Mouse (Mus musculus) heart, postnatal 4 days (tissue): ENCODE data around the gene Sestd1. TPM values are rescaled to one million over a fixed set of nuclear protein-coding genes. Genes with fewer than 3 reads are reported as not detected.

Source experiments
- DNase-seq: peaks from one replicate; pipeline ENCODE4 v3.0.0; 2021
- total RNA-seq, 2 experiments: library from RNA; stranded (reverse); gene quantifications; 2 replicates each; pipeline ENCODE4 v1.2.3; 2021

The Sestd1 gene
- 10 to 100 TPM; 31.4 to 33.3 TPM for total RNA-seq

DNA sequence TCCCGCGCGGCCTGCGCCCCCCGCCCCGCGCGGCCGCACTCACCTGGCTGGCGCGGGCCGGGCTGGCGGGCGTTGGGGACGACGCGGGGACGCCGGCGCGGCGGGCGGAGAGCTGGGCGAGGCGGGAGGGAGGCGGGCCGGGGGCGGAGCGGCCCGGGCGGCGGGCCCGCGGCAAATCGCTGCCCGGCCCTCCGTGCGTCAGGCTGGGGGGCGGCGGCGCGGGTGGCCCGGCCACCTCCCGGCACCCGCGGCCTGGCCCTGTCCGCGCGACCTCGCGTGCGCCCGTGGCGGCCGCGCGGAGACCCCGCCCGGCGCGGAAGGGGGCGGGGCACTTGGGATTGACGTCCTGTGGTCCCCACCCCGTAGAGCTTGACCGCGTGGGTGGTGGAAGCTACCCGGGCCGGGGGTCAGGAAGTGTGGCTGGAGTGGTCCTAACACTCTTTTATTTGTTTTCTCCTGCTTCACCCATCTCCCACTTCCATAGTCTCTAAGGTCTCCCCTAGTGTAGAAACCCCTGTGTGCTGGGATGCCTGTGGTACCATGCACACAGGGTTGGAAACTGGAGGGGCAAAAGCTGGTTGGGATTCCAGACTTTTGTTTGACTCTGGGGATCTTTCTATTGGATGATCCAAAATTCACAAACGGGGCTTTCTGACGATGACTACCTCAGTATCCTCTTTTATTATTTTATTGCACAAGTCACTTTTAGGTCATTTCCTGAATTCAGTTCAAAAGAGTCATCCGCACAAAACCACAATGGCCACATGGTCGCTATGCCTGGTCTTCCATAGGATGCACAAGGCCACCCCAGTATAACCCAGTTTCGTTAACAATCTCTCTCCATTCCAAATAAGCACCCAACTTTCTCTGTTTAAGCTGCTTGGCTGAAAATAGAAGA lies at the start of gene Sestd1:
Gene Sestd1 (minus strand): TSS at position 81 of the 898 bp plus-strand sequence.
- DNase-seq = peak; percentile 80

GRCm38 (mm10) chr2:77327246-77327645 lies 46.9 kb upstream of the Sestd1 start:
- no peak for DNase-seq

GRCm38 (mm10) chr2:77323739-77324138 lies 43.3 kb upstream of the Sestd1 start:
- DNase-seq = no peak

DNA sequence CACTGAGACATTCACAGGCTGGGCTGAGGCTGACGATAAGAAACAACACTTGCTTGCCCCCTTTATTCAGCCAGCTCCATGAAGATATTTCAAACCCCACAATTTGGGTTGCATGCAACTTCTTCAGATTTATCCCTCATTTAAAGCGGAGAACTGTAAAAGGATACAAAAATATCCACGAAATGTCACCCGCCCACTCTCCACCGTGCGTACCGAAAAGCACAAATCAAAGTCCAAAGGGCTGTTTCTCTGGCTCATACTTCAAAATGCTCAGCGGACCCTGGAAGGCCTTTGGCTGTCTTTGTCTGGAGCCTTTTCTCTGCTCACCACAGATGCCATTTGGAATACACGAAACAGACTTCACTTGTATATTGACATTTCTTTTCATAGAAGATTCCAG lies 42.8 kb upstream of the Sestd1 start:
- no peak for DNase-seq

- no peak for DNase-seq
Observed at GRCm38 (mm10) chr2:77319196-77319595, 38.8 kb upstream of the Sestd1 start.

DNA sequence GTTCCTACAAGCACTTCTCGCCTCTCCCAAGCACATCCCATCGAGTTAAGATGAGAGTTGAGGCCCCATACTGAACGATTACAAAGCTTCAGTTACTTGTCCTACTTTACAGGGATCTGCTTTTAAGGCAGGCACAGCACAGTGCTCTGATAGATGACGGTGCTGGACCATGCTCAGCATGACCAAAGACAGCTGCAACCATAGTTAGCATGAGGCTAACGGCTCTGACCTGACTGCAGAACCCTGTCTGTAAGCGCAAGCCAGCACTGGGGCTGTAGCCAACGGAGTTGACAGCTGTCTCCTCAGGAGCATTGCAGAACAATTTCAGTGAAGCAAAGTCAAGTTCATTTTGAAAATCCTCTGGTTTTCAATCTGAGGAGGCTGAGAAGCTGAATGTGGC lies 36.6 kb upstream of the Sestd1 start:
- peak; percentile 71 for DNase-seq

DNA sequence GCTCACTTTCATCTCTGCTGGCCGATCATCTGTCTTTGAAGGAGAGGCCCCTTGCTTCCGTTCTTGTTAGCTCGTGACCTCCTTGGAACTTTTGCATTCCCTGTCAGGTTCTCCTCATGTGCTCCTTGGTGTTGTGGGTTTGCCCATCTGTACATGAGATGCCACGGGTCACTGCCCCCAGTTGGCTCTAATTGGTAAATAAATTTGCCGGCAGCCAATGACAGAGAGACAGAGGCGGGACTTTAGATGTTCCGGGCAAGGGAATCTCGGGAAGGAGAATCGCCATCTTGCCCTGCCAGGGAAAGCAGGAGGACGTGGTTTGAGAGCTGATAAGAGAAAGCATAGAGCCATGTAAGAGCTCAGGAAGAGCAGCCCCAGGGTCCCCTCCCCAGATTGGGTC lies 33.5 kb upstream of the Sestd1 start:
- no peak for DNase-seq

- DNase-seq = peak; percentile 28
Observed at GRCm38 (mm10) chr2:77312616-77313015, 32.2 kb upstream of the Sestd1 start.

DNA sequence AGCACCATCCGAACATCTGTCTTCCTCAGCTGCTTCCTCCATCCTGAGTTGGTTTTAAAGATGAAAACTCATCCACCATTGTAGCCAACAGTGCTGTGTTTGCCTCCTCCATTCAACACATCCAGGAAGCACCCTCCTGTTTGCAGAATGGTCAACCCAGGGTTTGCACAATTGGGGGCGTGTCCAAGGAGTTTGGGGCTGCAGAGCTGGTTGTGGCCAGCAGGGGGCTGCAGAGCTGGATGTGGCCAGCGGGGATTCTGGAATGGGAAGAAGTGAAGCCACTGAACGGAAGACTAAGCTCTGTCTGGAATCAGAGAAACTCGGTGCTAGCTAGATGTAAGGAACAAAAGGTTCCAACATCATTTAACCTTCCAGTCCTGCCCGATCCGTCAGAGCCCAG lies 28.9 kb upstream of the Sestd1 start:
- peak; percentile 67 for DNase-seq

DNA sequence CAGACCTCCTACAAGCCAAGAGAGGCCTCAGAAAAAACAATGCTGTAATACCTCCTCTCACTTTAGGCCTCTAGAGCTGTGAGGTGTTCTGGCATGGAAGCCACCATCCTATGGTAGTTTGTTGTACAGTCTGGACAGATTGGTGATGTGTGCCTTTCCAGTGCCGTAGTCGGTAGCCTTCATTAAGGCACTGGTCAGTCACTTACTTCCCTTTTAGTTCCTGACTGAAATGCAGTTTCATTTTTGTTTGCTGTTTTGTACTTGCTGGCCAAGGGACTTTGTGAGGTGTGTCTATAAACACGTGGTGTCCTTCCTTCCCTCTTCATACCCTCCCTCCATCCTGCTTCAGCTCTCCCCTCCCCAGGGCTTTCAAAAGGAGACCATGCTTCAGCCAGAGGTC lies 24.1 kb upstream of the Sestd1 start:
- DNase-seq = no peak

DNA sequence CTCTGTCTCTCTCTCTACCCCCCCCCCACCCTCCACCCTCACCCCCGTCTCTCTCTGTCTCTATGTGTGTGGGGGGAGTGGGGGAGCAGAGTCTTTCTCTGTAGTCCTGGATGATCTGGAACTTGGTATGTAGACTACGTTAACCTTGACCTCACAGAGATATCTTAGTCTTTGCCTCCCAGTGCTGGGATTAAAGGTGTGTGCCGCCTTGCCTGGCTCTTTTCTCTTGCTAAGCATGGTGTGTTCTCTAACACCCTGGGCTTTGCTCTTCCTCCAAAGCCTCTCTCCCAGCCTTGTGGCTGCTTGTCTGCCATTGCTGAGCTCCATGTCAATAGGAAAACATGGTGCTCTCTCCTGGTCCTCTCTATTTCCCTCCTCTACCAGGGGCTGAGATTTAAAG lies 23.3 kb upstream of the Sestd1 start:
- no peak for DNase-seq

DNA sequence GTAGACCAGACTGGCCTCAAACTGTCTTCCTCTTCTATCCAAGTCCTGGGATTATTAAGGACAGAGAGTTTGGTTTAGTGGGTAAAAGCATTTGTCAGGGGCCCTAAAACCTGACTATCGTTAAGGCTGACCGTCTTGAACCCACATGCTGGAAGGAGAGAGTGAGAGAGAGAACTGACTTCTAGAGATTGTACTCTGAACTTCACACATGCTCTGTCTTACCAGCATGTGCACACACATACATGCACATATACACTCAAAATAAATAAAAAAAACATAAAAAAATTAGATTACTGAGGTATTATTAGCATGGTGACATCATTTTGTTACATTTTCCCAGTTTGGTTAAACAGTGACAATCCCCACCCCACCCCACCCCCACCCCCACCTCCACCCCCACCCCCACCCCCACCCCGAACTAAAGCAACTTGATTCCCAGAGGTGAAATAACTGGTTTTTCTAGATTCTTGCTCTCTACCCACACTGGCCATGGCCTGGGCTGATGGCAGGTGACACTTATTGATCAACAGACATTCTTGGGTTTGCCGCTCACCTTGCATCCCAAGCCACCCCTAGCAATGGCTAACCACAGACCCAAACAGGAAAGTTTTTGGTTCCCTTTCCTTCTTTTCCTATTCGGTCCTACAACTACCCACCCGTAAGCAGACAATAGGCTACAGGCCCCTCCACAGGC lies 22.4 kb upstream of the Sestd1 start:
- no peak for DNase-seq

- no peak for DNase-seq
Observed at GRCm38 (mm10) chr2:77301687-77302389, 21.4 kb upstream of the Sestd1 start.

DNA sequence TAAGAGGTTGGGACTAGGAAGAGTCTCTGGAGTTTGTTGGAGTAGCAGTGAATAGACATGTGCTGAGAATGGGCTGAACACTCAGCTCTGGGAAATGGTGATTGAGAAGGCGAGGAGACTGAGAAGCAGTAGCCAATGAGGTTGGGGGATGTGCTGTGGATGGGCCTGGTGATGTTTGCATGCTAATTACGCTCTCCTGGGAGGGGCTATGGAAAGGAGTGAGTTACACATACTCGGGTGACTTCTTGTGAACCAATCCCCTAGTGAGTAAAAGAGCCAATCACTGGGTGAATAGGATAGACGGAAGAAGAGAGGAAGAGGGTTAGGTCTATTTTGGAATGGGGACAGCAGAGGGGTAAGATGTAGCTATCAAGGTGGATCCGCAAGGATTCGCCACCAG lies 9.3 kb upstream of the Sestd1 start:
- no peak for DNase-seq

DNA sequence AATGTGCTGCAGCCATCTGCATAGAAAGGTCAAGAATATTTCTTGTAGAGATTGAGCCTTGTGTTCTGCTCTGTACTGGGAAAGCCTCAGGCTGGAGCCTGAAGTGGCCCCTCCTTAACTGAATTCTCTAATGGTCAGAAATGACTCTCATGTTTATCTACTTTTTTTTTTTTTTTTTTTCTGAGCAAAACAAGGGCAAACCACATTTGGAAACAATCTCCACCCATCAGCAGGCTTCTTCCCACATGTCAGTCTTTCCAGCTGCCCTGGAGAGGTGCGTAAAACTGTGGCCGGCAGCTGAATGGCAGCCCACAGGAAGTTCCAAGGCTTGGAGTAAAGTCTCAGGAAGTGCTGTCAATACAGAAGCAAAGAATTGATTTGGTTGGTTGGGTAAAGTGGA lies 6.4 kb upstream of the Sestd1 start:
- no peak for DNase-seq

DNA sequence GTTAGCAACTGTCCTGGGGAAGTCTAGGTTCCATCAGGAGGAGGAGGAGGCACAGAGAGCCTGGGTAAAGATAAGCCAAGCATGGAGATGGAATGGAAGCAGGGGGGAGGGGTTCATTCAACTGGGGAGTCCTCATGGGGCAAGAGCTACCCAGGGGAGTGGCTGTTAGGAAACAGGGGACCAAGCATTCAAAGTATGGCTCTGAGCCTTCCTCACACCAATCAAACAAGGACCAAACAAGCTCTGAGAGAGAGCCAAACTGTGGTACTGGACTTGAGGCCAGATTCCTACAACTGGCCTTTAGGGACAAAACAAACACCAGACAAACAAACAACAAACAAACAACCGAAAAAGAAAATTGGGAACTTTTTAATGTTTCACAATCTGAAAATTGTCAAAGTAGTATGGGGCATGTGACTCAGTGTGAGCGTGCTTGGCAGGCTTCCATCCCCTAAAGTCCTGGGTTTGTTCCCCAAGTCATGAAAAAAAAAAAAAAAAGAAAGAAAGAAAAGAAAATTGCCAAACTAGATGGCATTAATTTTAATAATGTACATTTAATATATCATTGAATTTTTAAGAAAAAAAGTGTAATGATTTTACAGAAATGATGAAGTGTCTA lies 4.0 kb upstream of the Sestd1 start:
- DNase-seq = no peak

- peak; percentile 46 for DNase-seq
Observed at GRCm38 (mm10) chr2:77279861-77280511, 406 bp downstream of the Sestd1 start.

- DNase-seq = no peak
Observed at GRCm38 (mm10) chr2:77277272-77277671, 3.1 kb downstream of the Sestd1 start.

DNA sequence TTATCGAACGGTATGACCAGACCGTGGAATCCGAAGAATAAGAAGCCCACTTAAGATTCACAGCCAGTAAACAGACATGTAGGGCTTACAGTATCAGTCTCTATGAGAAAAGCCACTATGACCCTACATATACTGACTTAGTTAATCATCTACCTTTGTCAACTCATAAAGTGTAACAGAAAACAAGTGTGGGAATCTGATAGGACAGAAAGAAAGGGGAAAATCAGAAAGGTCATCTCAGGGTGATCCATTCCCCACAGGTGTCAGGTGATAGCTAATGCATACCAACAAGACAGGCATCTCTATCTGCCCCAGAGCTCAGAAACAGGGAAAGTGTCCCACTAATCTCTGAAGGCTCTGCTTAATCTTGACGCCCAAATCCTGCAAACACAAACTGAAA lies 4.5 kb downstream of the Sestd1 start:
- DNase-seq = no peak

- DNase-seq = peak; percentile 41
Observed at GRCm38 (mm10) chr2:77274976-77275641, 5.3 kb downstream of the Sestd1 start.

GRCm38 (mm10) chr2:77272953-77273352 lies 7.4 kb downstream of the Sestd1 start:
- DNase-seq = no peak

DNA sequence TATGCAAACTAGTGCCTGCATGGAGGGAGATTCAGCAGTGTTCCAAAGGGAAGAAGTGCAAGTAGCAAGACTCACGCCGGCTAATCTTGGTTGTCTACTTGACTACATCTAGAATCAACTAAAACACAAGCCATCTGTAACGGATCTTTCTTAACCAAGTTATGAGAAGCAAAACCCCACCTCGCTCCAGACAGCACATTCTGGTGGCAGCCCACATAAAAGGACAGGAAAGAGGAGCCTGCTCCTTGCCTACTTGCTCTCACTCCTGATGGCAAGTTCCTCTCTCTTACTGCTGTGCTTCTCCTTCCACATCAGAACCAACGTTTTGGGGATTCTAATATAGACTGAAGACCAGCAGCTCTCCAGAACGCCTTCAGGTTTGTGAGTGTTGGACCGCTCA lies 9.6 kb downstream of the Sestd1 start:
- DNase-seq = no peak
